Mouse (Mus musculus) hindbrain, embryonic 14.5 days (tissue): ENCODE results near the gene Lins1. TPM values are rescaled to one million over a fixed set of nuclear protein-coding genes. Genes with fewer than 3 reads are reported as not detected.

Experiments
- ATAC-seq: fragments of 200-750 bp; cut with Nextera tagmentation; 2 replicates; pipeline ENCODE4 v1.8.0; 2017; ENCODE audit warnings: moderate number of reproducible peaks, mild to moderate bottlenecking, moderate TSS enrichment, moderate library complexity; ENCODE audit not compliant: low FRiP score
- DNase-seq: peaks from one replicate; pipeline ENCODE4 v3.0.0-alpha.2; 2015; ENCODE audit warnings: low spot score
- H3K27ac ChIP-seq: fragments of 300-500 bp; sonication (generic); 2 replicates; pipeline ENCODE4 v1.5.1; 2014; ENCODE audit warnings: mild to moderate bottlenecking, moderate library complexity
- H3K27me3 ChIP-seq: fragments of 300-500 bp; sonication (generic); 2 replicates; pipeline ENCODE4 v1.6.1; 2014; ENCODE audit warnings: mild to moderate bottlenecking, low read length, mixed read lengths; ENCODE audit not compliant: control insufficient read depth, insufficient read depth
- H3K36me3 ChIP-seq: fragments of 300-500 bp; sonication (generic); replicated peaks from 2 replicates; pipeline ENCODE4 v1.6.1; 2014; ENCODE audit not compliant: control insufficient read depth, insufficient read depth
- H3K4me1 ChIP-seq: fragments of 300-500 bp; sonication (generic); replicated peaks from 2 replicates; pipeline ENCODE4 v1.6.1; 2014; ENCODE audit warnings: antibody characterized with exemption, low read length, mixed read lengths; ENCODE audit not compliant: control insufficient read depth, insufficient read depth
- H3K4me2 ChIP-seq: fragments of 300-500 bp; sonication (generic); replicated peaks from 2 replicates; pipeline ENCODE4 v1.6.1; 2014; ENCODE audit warnings: mild to moderate bottlenecking, moderate library complexity
- H3K4me3 ChIP-seq: fragments of 300-500 bp; sonication (generic); replicated peaks from 2 replicates; pipeline ENCODE4 v1.5.1; 2014; ENCODE audit warnings: mild to moderate bottlenecking, low read length
- H3K9ac ChIP-seq: fragments of 300-500 bp; sonication (generic); 2 replicates; pipeline ENCODE4 v1.6.1; 2014
- H3K9me3 ChIP-seq: fragments of 300-500 bp; sonication (generic); 2 replicates; pipeline ENCODE4 v1.6.1; 2016; ENCODE audit warnings: low read length; ENCODE audit not compliant: control insufficient read depth
- WGBS: fragments of 180-500 bp; shearing (Covaris S2); extraction: QIAGEN DNeasy Blood & Tissue Kit; methylation state at CpG from one replicate; pipeline ENCODE4 v1.1.7; 2014; 5-methylcytosine and 5-hydroxymethylcytosine counted together
- polyA plus RNA-seq: library from polyadenylated mRNA; unstranded; fragments of >200 nt; fragmentation: Nextera tagmentation; extraction: Ambion mirVana; gene quantifications from 2 replicates; pipeline ENCODE4 v1.2.1, GENCODE M21; 2014

Lins1 gene
- polyA plus RNA-seq, 1 experiment from 2014 or later: 18.0 TPM

GRCm38 (mm10) chr7:66737418-66737817 is 47.7 kb downstream of the Lins1 start:
- Histone ChIP-seq H3K4me2 (no peak overlapping the region), H3K4me1 (no peaks in the 10 kb centered on the region; the same call in 1 of the 2 replicates), H3K9ac (no peak overlapping the region), H3K27ac (no peak overlapping the region), H3K9me3 (no peaks in the 10 kb centered on the region), H3K36me3 (no peaks in the 10 kb centered on the region), H3K4me3 (no peak overlapping the region), H3K27me3 (no peaks in the 10 kb centered on the region)
- ATAC-seq (no peak), DNase-seq (no peak)
- 95% methylated on average over 4 of the region's 4 CpGs for WGBS

GRCm38 (mm10) chr7:66741008-66741407 is 51.3 kb downstream of the Lins1 start:
- Histone ChIP-seq H3K4me1 (no peaks in the 10 kb centered on the region; the same call in 1 of the 2 replicates), H3K9ac (no peak overlapping the region), H3K27me3 (no peaks in the 10 kb centered on the region), H3K27ac (no peak overlapping the region), H3K9me3 (no peaks in the 10 kb centered on the region), H3K4me2 (no peak overlapping the region), H3K36me3 (no peaks in the 10 kb centered on the region), H3K4me3 (no peak overlapping the region)
- no peak for DNase-seq
- WGBS: 71% methylated on average over 5 of the region's 5 CpGs
- ATAC-seq: no peak

- WGBS: 56% methylated on average over 8 of the region's 8 CpGs
- H3K4me2 ChIP-seq: no peak overlapping the region
- no peaks in the 10 kb centered on the region; the same call in 1 of the 2 replicates for H3K4me1 ChIP-seq
- H3K36me3 ChIP-seq: no peaks in the 10 kb centered on the region
- no peak overlapping the region for H3K27ac ChIP-seq
- no peak overlapping the region for H3K4me3 ChIP-seq
- ATAC-seq (no peak), DNase-seq (no peak)
- no peak overlapping the region for H3K9ac ChIP-seq
- no peaks in the 10 kb centered on the region for H3K9me3 ChIP-seq
- no peaks in the 10 kb centered on the region for H3K27me3 ChIP-seq
Observed at GRCm38 (mm10) chr7:66741412-66741811, 51.7 kb downstream of the Lins1 start.

- no peak within 1 kb of the TSS for H3K4me2 ChIP-seq
- H3K4me3 ChIP-seq: no peak within 1 kb of the TSS
- ATAC-seq: no peak
- H3K27me3 ChIP-seq: no peaks in the 10 kb centered on the region
- 80% methylated on average over 9 of the region's 9 CpGs for WGBS
- H3K9ac ChIP-seq: no peak within 1 kb of the TSS
- no peaks in the 10 kb centered on the region for H3K36me3 ChIP-seq
- no peak within 1 kb of the TSS for H3K27ac ChIP-seq
- H3K4me1 ChIP-seq: no peaks in the 10 kb centered on the region; the same call in 1 of the 2 replicates
- no peaks in the 10 kb centered on the region for H3K9me3 ChIP-seq
- DNase-seq: no peak
Observed at GRCm38 (mm10) chr7:66743377-66743781, 53.7 kb downstream of the Lins1 start, which contains the start of gene Cers3. Gene Cers3, plus strand, starts transcription at chr7:66743504.

- H3K9me3 ChIP-seq: no peaks in the 10 kb centered on the region
- ATAC-seq: no peak
- H3K36me3 ChIP-seq: no peaks in the 10 kb centered on the region
- no peak overlapping the region for H3K4me2 ChIP-seq
- no peak overlapping the region for H3K4me3 ChIP-seq
- no peak overlapping the region for H3K9ac ChIP-seq
- H3K27me3 ChIP-seq: no peaks in the 10 kb centered on the region
- 86% methylated on average over 7 of the region's 7 CpGs for WGBS
- no peaks in the 10 kb centered on the region for H3K4me1 ChIP-seq
- H3K27ac ChIP-seq: no peak overlapping the region
- no peak for DNase-seq
Observed at GRCm38 (mm10) chr7:66746972-66747371, 57.3 kb downstream of the Lins1 start.

- Histone ChIP-seq H3K4me1 (no peaks in the 10 kb centered on the region), H3K9ac (no peak overlapping the region), H3K4me2 (no peak overlapping the region), H3K27me3 (no peaks in the 10 kb centered on the region), H3K9me3 (no peaks in the 10 kb centered on the region), H3K4me3 (no peak overlapping the region), H3K27ac (no peak overlapping the region), H3K36me3 (no peaks in the 10 kb centered on the region)
- 100% methylated on average over 1 of the region's 1 CpGs for WGBS
- DNase-seq (no peak), ATAC-seq (no peak)
Observed at GRCm38 (mm10) chr7:66749998-66750397, 60.3 kb downstream of the Lins1 start.

- H3K27ac ChIP-seq: no peak overlapping the region
- 89% methylated on average over 8 of the region's 8 CpGs for WGBS
- DNase-seq (no peak), ATAC-seq (no peak)
- no peaks in the 10 kb centered on the region; the same call in 1 of the 2 replicates for H3K4me1 ChIP-seq
- H3K9ac ChIP-seq: no peak overlapping the region
- no peaks in the 10 kb centered on the region for H3K9me3 ChIP-seq
- H3K27me3 ChIP-seq: no peaks in the 10 kb centered on the region
- no peak overlapping the region for H3K4me3 ChIP-seq
- no peak overlapping the region for H3K4me2 ChIP-seq
- H3K36me3 ChIP-seq: no peaks in the 10 kb centered on the region
Observed at GRCm38 (mm10) chr7:66753816-66754215, 64.1 kb downstream of the Lins1 start.

- DNase-seq: no peak
- Histone ChIP-seq H3K9ac (no peak overlapping the region), H3K9me3 (no peaks in the 10 kb centered on the region), H3K4me1 (no peaks in the 10 kb centered on the region; the same call in 1 of the 2 replicates), H3K36me3 (no peaks in the 10 kb centered on the region), H3K4me2 (no peak overlapping the region), H3K27me3 (no peaks in the 10 kb centered on the region), H3K4me3 (no peak overlapping the region), H3K27ac (no peak overlapping the region)
- ATAC-seq: no peak
- WGBS: 90% methylated on average over 7 of the region's 7 CpGs
Observed at GRCm38 (mm10) chr7:66755611-66756010, 65.9 kb downstream of the Lins1 start.
